Mouse (Mus musculus): ENCODE data around the gene Hnrnpa3.
"Not testable (repeated sequence)": the region's sequence is repeated elsewhere in the genome, so short reads cannot be mapped to it uniquely, and the experiment has no call there.

- not testable (repeated sequence) for TF ChIP-seq CTCF (IDR thresholded peaks at IDR 0.05; ENCODE audit: low read depth); EP300 (optimal IDR thresholded peaks at IDR 0.05)
These were observed 16.7 kb upstream of the Hnrnpa3 start for GRCm38 (mm10) chr2:75642312-75642711.

Measured in stomach, postnatal 0 days (tissue).